Mouse (Mus musculus) hindbrain, embryonic 12.5 days (tissue): ENCODE measurements at regions not wholly inside any gene's neighbourhood (a gene's known extent, or its start where the extent isn't known, plus 50 kb on each side); places are given as distances from the start of the nearest gene placed in this dataset.

ENCODE experiments used
- ATAC-seq: fragments of 200-750 bp; cut with Nextera tagmentation; 2 replicates; pipeline ENCODE4 v1.8.0; 2017; ENCODE audit warnings: moderate TSS enrichment; ENCODE audit not compliant: low FRiP score
- H3K27ac ChIP-seq: fragments of 300-500 bp; sonication (generic); 2 replicates; pipeline ENCODE4 v1.5.1; 2016; ENCODE audit warnings: mild to moderate bottlenecking
- H3K27me3 ChIP-seq: fragments of 300-500 bp; sonication (generic); 2 replicates; pipeline ENCODE4 v1.6.1; 2016; ENCODE audit warnings: mild to moderate bottlenecking
- H3K36me3 ChIP-seq: fragments of 300-500 bp; sonication (generic); 2 replicates; pipeline ENCODE4 v1.6.1; 2016; ENCODE audit warnings: mild to moderate bottlenecking
- H3K4me1 ChIP-seq: fragments of 300-500 bp; sonication (generic); 2 replicates; pipeline ENCODE4 v1.6.1; 2016
- H3K4me2 ChIP-seq: fragments of 300-500 bp; sonication (generic); replicated peaks from 2 replicates; pipeline ENCODE4 v1.6.1; 2016; ENCODE audit warnings: mild to moderate bottlenecking
- H3K4me3 ChIP-seq: fragments of 300-500 bp; sonication (generic); 2 replicates; pipeline ENCODE4 v1.5.1; 2016; ENCODE audit warnings: mild to moderate bottlenecking
- H3K9ac ChIP-seq: fragments of 300-500 bp; sonication (generic); 2 replicates; pipeline ENCODE4 v1.6.1; 2016; ENCODE audit warnings: mild to moderate bottlenecking, moderate library complexity
- H3K9me3 ChIP-seq: fragments of 300-500 bp; sonication (generic); replicated peaks from 2 replicates; pipeline ENCODE4 v1.6.1; 2016; ENCODE audit warnings: mild to moderate bottlenecking
- WGBS: fragments of 180-500 bp; shearing (Covaris S2); methylation state at CpG from one replicate; pipeline ENCODE4 v1.1.7; 2016; 5-methylcytosine and 5-hydroxymethylcytosine counted together

- no peak overlapping the region for H3K27ac ChIP-seq
- no peaks in the 10 kb centered on the region for H3K9me3 ChIP-seq
- no peak overlapping the region for H3K4me2 ChIP-seq
- H3K4me1 ChIP-seq, result no peaks in the 10 kb centered on the region
- no peaks in the 10 kb centered on the region for H3K27me3 ChIP-seq
- no peak overlapping the region for H3K9ac ChIP-seq
- no peak overlapping the region for H3K4me3 ChIP-seq
- H3K36me3 ChIP-seq, result no peaks in the 10 kb centered on the region
- ATAC-seq, result no peak
Measured at GRCm38 (mm10) chr11:39298782-39299181, 1396.2 kb downstream of the Mat2b start.

DNA sequence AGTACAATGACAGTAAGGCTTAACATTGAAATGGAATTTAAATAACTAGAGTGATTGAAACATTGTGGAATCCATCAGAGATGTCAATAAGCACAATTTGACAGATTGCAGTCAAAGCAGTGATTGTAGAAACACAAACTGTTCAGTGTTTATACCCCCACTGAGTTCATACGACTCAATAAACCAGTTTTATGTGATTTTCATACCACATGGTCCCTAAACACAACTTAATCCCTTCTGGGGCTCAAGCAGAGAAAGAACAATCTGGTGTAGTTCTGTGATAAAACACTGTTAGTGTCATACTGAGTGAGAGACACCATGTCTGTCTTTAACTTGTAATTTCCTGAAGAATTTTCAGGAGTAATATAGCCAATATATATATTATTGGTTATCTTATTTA lies 1439.6 kb downstream of the Mat2b start:
- no peak overlapping the region for H3K9ac ChIP-seq
- no peak overlapping the region for H3K4me2 ChIP-seq
- H3K27me3 ChIP-seq, result no peaks in the 10 kb centered on the region
- no peaks in the 10 kb centered on the region for H3K4me1 ChIP-seq
- H3K27ac ChIP-seq, result no peak overlapping the region
- H3K36me3 ChIP-seq, result no peaks in the 10 kb centered on the region
- no peak for ATAC-seq
- H3K9me3 ChIP-seq, result no peaks in the 10 kb centered on the region
- H3K4me3 ChIP-seq, result no peak overlapping the region
- WGBS, result 80% methylated on average over 1 of the region's 1 CpGs

GRCm38 (mm10) chr11:39228335-39228734 lies 1466.7 kb downstream of the Mat2b start:
- H3K36me3 ChIP-seq, result no peaks in the 10 kb centered on the region
- WGBS, result 52% methylated on average over 6 of the region's 6 CpGs
- peak overlapping the region; percentile 40; the same call in 1 of the 2 replicates for H3K27ac ChIP-seq
- no peaks in the 10 kb centered on the region for H3K27me3 ChIP-seq
- no peak overlapping the region for H3K4me2 ChIP-seq
- peak; percentile 86 for ATAC-seq
- no peak overlapping the region for H3K9ac ChIP-seq
- H3K9me3 ChIP-seq, result no peaks in the 10 kb centered on the region
- H3K4me1 ChIP-seq, result no peaks in the 10 kb centered on the region
- no peak overlapping the region for H3K4me3 ChIP-seq

- Histone ChIP-seq H3K27me3 (no peaks in the 10 kb centered on the region), H3K27ac (no peak overlapping the region), H3K4me2 (no peak overlapping the region), H3K36me3 (no peaks in the 10 kb centered on the region), H3K4me1 (no peaks in the 10 kb centered on the region), H3K4me3 (no peak overlapping the region), H3K9ac (no peak overlapping the region), H3K9me3 (no peaks in the 10 kb centered on the region)
- WGBS, result 62% methylated on average over 2 of the region's 2 CpGs
- ATAC-seq, result no peak
Measured at GRCm38 (mm10) chr11:39224696-39225095, 1470.3 kb downstream of the Mat2b start.

DNA sequence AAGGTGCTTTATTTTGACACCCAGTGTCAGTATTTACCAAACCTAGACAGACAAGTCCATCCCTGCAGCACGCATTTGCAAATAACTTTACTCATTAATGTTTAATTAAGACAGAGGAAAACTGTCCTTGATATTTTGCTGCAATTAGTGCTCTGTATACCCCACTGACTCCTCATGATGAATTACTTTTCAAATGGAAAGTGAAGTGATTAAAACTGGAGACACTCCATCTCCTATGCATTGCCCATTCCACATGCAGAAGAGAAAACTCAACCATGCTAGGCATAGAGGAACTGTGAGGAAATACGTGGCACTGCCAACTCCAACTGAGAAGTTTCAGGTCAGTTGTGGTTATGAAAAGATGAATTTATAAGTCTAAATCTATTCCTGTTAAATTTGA lies 1471.6 kb downstream of the Mat2b start:
- Histone ChIP-seq H3K9me3 (no peaks in the 10 kb centered on the region), H3K27me3 (no peaks in the 10 kb centered on the region), H3K4me2 (no peak overlapping the region), H3K36me3 (no peaks in the 10 kb centered on the region), H3K27ac (no peak overlapping the region), H3K4me3 (no peak overlapping the region), H3K4me1 (no peaks in the 10 kb centered on the region), H3K9ac (no peak overlapping the region)
- 0 out of 2 replicates have a peak, but pooled peaks have one; percentile 16 for ATAC-seq
- WGBS, result 57% methylated on average over 2 of the region's 2 CpGs
